Mouse (Mus musculus): Measurements from ENCODE around the gene Iqschfp.

Gene Iqschfp

GRCm38 (mm10) chr3:68542944-68543501 lies 651.0 kb downstream of the Iqschfp start:
- DNase-seq: peak; percentile 63 to 79

DNA sequence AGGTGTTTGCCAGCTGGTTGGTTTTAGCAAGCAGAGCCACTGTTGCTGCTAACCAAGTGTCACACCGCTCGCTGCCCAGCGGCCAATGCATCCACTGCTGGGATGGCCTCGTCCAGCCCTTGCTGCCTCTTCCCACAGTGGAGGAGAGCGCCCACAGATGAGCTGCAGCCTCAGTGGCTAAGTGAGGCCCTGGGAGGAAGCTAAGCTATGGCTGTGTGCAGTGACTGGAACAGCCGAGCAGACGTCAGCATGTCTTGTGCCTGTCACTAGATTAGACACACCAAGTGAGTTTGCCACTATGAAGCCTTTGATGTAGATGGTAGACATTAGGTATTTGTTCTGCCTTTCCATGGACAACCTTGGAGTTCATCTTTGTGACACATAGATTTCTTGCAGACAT lies 652.8 kb downstream of the Iqschfp start:
- DNase-seq: peak in 1 of 2 experiments; percentile 39

- no peak for DNase-seq
These were observed 653.9 kb downstream of the Iqschfp start for GRCm38 (mm10) chr3:68545898-68546297.

DNA sequence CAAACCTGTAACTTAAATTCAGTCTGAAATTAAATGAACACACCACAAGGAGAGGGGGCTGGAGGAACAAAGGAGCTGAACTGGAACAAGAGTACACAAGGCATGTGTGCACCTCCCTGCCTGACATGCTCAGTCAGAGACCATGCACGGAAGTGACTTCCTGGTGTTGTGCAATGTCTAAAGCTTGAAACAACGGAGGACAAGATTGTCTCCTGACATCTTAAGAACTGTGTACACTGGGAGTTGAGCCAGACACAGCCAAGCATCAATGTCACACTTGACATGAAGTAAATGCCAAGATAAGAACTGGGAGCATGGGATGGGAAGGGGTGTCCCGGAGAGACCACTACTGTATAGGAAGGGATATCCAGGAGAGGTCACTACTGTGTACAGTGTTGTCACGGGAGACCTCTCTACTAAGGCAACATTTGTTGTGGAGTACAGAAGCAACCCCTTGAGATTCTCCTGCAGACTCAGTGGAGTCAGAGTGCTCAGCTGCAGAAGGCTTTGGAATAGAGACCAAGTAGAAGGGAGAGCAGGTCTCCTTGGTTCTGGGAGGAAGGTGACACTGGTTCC lies 663.1 kb downstream of the Iqschfp start:
- no peak for DNase-seq

- DNase-seq: no peak
These were observed 664.9 kb downstream of the Iqschfp start for GRCm38 (mm10) chr3:68556891-68557290.

DNA sequence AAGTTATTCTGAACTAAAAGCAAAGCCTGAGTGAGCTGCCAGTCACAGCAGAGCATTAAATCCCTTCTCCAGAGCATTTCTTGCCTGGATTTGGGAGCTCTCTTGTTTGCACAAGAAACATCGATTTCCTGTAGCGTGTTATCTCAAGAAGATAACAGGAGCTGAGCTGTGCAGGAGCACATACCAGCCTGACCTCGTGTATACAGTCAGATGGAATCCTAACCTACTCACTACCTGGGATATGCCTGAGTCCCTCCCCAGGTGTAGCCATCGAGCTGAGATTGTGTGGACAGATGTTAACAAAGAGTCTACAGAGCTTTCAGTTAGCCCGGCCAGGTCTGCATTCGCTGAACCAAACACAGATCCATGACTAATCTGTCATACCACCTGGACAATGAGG lies 666.7 kb downstream of the Iqschfp start:
- DNase-seq: no peak

DNA sequence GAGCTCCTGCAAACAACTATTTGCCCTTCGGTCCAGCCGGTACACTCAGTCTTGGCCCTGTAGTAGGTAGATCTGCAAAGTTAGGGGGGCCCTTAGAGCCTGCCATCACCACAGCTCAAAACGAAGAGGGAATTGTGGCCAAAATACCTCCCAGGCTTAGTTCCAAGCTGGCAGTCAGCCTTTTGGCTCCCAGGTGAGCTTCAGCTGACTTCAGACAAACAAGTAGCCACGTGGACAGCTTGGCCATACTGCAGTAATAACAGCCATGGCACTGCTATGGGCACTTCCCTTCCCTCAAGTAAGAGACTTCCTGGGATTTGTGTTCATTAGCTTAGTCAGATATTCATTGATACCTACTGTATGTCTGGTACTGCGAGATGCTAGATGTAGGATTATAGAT lies 668.0 kb downstream of the Iqschfp start:
- no peak for DNase-seq

GRCm38 (mm10) chr3:68562838-68563237 lies 670.8 kb downstream of the Iqschfp start:
- DNase-seq: no peak

DNA sequence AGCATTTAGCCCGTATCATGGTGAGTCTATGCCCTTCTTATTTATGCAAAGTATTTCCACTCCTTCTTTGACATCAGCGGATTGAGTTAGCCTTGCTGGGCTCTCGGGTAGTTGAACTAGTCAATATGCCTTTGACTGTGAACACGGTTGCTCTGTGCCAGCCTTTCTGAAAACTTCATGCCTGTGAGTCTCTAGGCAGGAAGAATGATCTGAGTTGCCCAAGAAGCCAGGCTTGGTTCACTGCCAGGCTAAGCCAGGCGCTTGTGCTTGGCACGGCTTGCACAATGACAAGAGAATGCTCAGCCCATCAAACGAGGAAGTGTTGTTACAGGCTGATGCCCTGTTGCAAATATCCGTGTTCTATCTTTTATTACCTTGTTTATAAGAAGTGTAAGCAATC lies 671.9 kb downstream of the Iqschfp start:
- no peak for DNase-seq

- DNase-seq: no peak
These were observed 673.1 kb downstream of the Iqschfp start for GRCm38 (mm10) chr3:68564978-68565674.

- no peak for DNase-seq
These were observed 673.6 kb downstream of the Iqschfp start for GRCm38 (mm10) chr3:68565675-68566055.

- no peak for DNase-seq
These were observed 675.5 kb downstream of the Iqschfp start for GRCm38 (mm10) chr3:68567581-68567980.

DNA sequence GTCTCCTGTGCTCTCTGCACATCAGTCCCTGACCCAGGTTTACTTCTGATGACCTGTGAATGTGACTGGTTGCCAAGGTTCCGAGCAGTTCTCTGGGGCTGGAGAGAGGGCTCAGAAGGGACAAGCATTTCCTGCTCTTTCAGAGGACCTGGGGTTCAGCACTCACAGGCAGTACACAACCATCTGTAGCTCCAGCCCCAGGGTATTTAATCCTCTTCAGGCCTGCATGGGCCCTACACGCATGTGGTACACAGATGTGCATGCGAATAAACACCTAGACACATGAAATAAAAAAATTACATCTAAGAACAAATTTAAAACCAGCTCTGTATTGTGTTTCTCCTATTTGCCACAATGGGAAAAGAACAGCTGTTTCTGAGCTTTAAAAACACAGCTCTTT lies 676.1 kb downstream of the Iqschfp start:
- DNase-seq: no peak

- no peak for DNase-seq
These were observed 676.7 kb downstream of the Iqschfp start for GRCm38 (mm10) chr3:68568716-68569115.

- DNase-seq: no peak
These were observed 678.3 kb downstream of the Iqschfp start for GRCm38 (mm10) chr3:68570319-68570718.

GRCm38 (mm10) chr3:68572249-68573225 lies 680.5 kb downstream of the Iqschfp start:
- DNase-seq: peak; percentile 73 to 83

DNA sequence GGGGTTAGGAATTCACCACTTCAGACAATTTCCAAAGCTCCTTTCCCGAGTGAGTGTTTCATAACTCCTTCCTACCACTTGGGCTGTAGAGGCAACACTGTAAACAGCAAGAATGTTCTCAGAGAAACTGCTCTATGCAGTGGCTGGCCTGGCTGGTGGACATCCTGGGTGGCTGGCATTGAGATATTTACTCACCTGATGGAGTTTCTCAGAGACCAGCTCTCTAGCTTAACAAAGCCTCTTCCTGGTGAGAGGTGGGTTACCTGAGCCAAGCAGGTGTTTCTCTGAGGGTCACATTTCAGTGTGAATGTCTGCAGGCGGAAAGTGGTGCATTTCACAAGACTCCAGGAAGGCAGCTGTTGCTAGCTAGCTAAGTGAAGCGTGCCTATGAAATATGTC lies 681.2 kb downstream of the Iqschfp start:
- DNase-seq: no peak

DNA sequence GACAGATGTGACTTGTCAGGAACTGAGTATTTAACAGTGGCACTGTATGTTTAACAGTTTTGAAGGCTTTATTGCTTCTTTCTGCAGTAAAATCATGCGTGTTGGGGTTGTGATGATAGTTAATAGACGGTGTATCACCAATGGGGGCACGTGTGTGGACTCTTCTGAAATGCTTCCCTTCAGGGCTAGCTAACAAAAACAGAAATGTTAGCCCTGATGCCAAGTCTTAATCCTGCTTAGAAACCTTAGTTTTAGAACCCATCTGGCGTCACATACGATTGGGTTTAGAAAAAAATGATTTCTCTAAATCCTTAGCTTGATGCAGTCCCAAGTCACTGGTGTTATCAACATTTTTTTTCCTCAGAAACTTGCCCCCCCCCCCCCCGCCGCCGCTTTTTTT lies 682.1 kb downstream of the Iqschfp start:
- no peak for DNase-seq

DNA sequence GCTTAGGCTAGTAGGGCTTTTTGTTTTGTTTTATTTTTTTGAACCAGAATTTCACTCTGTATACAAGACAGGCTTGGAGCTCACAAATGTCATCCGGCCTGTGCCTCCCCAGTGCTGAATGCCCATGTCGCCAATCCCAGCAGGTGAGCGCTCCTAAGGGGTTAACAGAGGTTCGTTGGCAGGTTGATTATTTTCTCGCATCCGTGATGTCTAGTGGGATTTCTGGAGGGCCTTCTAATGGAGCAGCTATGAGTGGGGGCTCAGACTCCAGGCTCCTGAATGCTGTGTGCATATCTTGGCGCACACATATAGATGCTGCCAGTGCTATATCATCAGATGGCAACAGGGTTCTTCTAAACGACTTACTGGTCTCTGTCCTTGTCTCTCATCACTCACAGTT lies 682.5 kb downstream of the Iqschfp start:
- no peak for DNase-seq

DNA sequence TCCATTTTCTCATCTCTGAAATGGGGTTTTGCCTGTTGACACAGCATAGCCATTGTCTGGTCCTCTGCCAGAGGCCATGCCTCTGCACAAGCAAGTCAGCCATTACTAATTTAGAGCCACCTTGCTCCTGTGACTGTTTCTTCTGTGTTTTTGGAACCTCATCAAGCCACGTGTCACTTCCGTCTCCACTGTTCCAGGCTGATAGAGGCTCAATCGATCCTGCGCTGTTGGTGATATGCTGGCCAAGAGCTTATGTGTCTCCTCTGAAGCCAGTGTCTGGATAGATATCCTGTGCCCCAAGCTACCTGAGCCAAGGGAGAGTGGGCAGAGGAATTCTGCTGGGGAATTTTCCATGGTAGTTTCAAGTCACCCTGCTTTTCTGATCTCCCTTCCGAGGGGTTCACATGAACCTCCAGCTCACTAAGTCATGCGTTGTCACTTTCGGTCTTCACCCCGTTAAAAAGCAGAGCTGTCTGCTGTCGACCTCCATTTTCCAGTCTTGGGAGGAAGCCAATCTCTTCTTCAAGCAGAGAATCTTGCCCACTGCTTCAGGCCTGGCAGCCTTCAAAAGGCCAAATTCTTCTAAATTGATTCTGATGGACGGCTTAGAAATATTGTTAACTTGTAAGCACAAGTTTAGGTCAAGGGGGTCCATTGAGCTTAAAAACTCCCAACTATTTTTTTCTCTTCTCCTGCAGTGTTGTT lies 683.8 kb downstream of the Iqschfp start:
- no peak for DNase-seq

GRCm38 (mm10) chr3:68576431-68576830 lies 684.4 kb downstream of the Iqschfp start:
- peak; percentile 65 to 78 for DNase-seq

DNA sequence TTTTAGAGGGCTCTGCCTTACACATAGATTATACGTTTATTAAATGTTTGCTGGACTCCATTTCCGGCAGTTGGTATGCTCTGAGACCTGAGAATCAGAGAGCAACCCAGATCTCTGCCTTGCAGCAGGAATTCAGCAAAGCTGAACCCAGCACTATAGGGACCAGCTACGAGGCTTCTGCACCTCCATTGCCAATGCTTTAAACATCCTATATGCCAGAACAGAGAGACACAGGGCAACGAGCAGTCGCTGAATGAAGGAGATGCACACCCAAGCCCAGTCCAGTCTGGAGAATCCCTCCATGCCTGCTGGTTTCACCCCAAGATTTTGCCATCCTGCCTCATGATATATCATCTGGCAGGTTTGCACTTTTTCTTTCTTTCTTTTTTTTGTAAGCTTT lies 684.9 kb downstream of the Iqschfp start:
- DNase-seq: no peak

DNA sequence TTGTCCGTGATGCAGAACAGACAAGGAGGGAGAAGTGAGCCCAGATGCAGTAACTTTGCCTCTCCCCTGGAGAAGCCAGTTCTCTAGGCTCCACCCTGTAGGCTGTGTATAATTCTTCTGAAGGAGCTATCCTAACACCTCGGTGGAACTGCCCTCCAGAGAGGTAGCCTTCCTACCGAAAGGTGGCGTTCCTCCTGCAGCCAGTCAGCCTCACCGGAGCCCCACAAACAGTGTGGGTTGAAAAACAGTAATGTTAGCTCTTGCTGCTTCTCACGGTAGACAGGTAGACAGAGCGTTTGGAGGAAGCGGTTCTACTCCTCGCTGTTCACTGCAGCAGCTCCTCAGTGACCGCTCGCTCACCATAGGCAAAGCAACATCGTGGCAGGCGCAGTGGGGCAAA lies 689.6 kb downstream of the Iqschfp start:
- no peak for DNase-seq
